Mouse (Mus musculus): Measurements from ENCODE around the gene Afmid. TPM values are rescaled to one million over a fixed set of nuclear protein-coding genes. Genes with fewer than 3 reads are reported as not detected.

Afmid gene
- polyA plus RNA-seq, 1 experiment from 2014 or later, result 4.1 TPM

DNA sequence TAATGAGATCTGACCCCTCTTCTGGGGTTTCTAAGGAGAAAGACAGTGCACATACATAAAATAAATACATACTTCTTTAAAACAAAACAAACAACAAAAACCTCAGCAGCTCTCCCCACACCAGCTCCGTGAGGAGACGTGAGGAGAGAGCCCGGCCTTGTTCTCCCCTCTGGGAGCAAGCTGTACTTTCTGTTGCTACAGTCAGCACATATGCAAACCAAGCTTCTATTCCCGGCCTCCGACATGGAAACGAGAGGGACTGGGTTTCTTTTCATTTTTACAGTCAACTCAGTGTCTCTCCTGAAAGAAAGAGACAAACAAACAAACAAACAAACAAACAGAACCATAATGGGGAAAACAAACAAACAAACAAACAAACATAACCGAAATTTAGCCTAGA is 25.7 kb upstream of the Afmid start:
- Histone ChIP-seq H3K4me1 (ENCODE audit: control insufficient read depth, insufficient read depth, low read length) (no peaks in the 10 kb centered on the region), H3K9me3 (ENCODE audit: control insufficient read depth, low read length) (no peaks in the 10 kb centered on the region), H3K4me2 (ENCODE audit: low read length) (no peak overlapping the region), H3K36me3 (ENCODE audit: control insufficient read depth, insufficient read depth, low read length) (no peaks in the 10 kb centered on the region), H3K4me3 (replicated peaks; ENCODE audit: low read depth, low read length) (no peak overlapping the region), H3K9ac (replicated peaks; ENCODE audit: low read length) (no peak overlapping the region), H3K27me3 (ENCODE audit: control insufficient read depth, insufficient read depth, low read length) (no peaks in the 10 kb centered on the region), H3K27ac (replicated peaks; ENCODE audit: low read depth, low read length) (no peak overlapping the region)
- ATAC-seq (ENCODE audit: low FRiP score, low TSS enrichment), result no peak
- no peak for DNase-seq
- WGBS, result 84% methylated on average over 7 of the region's 7 CpGs

DNA sequence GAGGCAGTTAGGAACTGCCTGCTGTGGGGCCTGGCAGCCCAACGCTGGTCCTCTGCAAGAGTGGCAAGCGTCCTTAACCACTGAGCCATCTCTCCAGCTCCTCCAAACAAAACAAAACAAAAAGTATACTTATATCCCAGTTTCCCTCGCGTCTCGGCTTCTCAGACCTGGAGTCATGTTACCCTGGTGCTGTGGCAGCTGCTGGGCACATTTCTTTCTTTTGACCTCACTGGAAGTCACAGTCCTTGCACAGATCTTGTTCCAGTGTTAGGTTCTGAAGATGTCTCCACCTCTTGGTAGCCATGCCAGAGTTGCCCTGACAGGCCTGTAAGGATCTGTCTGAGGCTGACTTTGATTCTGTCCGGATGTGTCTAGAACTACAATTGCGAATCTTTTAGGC is 24.1 kb upstream of the Afmid start:
- Histone ChIP-seq H3K9me3 (ENCODE audit: control insufficient read depth, low read length) (no peaks in the 10 kb centered on the region), H3K27me3 (ENCODE audit: control insufficient read depth, insufficient read depth, low read length) (no peaks in the 10 kb centered on the region), H3K27ac (replicated peaks; ENCODE audit: low read depth, low read length) (no peak overlapping the region), H3K4me2 (ENCODE audit: low read length) (no peak overlapping the region), H3K9ac (replicated peaks; ENCODE audit: low read length) (no peak overlapping the region), H3K36me3 (ENCODE audit: control insufficient read depth, insufficient read depth, low read length) (no peaks in the 10 kb centered on the region), H3K4me3 (replicated peaks; ENCODE audit: low read depth, low read length) (no peak overlapping the region), H3K4me1 (ENCODE audit: control insufficient read depth, insufficient read depth, low read length) (no peaks in the 10 kb centered on the region)
- ATAC-seq (ENCODE audit: low FRiP score, low TSS enrichment), result no peak
- 82% methylated on average over 7 of the region's 7 CpGs for WGBS
- no peak for DNase-seq

DNA sequence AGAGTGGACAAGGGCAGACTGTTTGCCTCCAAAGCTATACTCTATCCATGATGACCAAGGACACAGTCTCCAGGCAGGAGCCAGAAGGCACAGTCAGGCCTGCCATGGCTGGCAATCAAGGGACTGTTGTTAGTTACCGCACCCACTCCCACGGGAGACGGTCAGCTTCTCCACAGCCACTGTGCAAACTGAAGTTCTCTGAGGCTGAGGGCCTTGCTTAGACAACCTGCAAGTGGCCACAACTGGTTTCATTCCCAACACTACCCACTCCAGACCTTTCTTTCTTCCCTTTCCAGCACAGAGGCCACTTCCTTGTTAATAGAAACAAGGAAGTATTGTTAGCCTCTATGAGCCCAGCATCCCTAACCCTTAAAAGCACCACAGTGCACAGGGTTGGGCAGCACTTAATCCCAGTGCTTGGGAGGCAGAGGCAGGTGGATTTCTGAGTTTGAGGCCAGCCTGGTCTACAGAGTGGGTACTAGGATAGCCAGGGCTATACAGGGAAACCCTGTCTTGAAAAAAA is 22.5 kb upstream of the Afmid start:
- H3K27me3 ChIP-seq (ENCODE audit: control insufficient read depth, insufficient read depth, low read length), result no peaks in the 10 kb centered on the region
- no peak overlapping the region for H3K9ac ChIP-seq (replicated peaks; ENCODE audit: low read length)
- H3K4me1 ChIP-seq (ENCODE audit: control insufficient read depth, insufficient read depth, low read length), result no peaks in the 10 kb centered on the region
- no peak for ATAC-seq (ENCODE audit: low FRiP score, low TSS enrichment)
- H3K4me2 ChIP-seq (ENCODE audit: low read length), result no peak overlapping the region
- H3K4me3 ChIP-seq (replicated peaks; ENCODE audit: low read depth, low read length), result no peak overlapping the region
- no peak overlapping the region for H3K27ac ChIP-seq (replicated peaks; ENCODE audit: low read depth, low read length)
- DNase-seq, result no peak
- no peaks in the 10 kb centered on the region for H3K9me3 ChIP-seq (ENCODE audit: control insufficient read depth, low read length)
- 91% methylated on average over 3 of the region's 3 CpGs for WGBS
- no peaks in the 10 kb centered on the region for H3K36me3 ChIP-seq (ENCODE audit: control insufficient read depth, insufficient read depth, low read length)

DNA sequence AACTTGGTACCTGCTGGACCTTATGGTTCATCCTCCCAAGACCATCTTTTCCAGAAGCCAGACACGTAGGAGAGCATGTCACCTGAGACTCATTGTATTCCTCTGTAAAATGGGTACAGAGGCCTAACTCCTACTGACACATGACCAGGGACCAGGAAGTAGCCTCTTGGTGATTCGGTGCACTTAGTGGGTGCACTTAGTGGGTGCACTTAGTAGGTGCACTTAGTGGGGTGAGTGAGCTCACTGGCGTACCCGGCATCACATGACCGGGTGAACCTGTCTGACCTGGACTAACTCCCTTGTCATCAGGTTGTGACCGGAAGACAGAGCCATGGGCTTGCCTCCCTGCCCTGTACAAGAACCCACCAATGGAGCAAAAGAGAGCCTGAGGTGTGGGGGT is 18.9 kb upstream of the Afmid start:
- H3K9me3 ChIP-seq (ENCODE audit: control insufficient read depth, low read length), result no peaks in the 10 kb centered on the region
- ATAC-seq (ENCODE audit: low FRiP score, low TSS enrichment) (no peak), DNase-seq (no peak)
- no peak overlapping the region for H3K27ac ChIP-seq (replicated peaks; ENCODE audit: low read depth, low read length)
- no peaks in the 10 kb centered on the region for H3K36me3 ChIP-seq (ENCODE audit: control insufficient read depth, insufficient read depth, low read length)
- peaks cover 15% of the 10 kb centered on the region for H3K4me1 ChIP-seq (ENCODE audit: control insufficient read depth, insufficient read depth, low read length)
- H3K4me2 ChIP-seq (ENCODE audit: low read length), result no peak overlapping the region
- H3K27me3 ChIP-seq (ENCODE audit: control insufficient read depth, insufficient read depth, low read length), result peaks cover 8% of the 10 kb centered on the region; the same call in 1 of the 2 replicates
- no peak overlapping the region for H3K9ac ChIP-seq (replicated peaks; ENCODE audit: low read length)
- WGBS, result 95% methylated on average over 6 of the region's 6 CpGs
- no peak overlapping the region for H3K4me3 ChIP-seq (replicated peaks; ENCODE audit: low read depth, low read length)

DNA sequence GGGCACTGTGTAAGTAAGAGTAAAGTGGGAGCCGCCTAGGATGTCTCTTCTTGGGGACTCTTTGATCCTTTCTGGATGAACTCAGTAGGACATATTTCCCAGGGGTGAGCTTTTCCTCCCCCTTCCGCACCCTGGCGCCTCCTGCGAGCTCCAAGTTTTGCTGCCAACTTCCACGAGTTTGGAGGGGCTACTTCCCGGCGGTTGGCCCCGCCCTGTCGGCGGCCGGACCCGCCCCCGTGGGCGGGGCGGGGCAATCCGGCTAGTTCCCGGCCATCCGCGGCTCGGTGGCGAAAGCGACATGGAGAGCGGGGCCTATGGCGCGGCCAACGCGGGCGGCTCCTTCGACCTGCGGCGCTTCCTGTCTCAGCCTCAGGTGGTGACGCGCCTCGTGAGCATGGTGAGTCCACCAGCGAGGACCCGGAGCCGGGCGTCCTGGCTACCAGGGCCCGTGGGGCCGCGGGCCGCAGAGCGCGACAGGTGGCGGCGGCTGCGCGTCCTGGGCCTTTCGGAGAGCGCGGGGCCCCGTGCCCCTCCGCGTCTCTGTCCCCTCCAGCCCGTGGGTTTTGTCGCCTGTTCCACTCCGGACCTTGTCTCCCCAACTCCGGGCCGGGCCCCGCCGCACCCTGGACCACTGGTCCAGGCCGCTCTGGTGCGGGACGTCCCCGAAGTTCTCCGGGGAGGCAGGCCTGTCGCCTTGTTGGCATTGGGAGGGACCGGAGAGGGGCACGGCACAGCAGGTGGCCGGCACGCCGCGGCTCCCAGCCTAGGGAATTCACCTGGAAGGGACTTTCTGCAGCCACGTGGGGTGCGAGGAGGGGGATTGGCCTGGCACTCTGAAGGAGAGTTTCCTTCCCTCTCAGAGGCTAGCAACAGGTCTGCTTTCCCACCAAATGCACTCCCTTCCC is 16.1 kb upstream of the Afmid start, which contains the start of the genes Gm20708 and Syngr2:
TSS of gene Gm20708 (plus strand) at position 262 of the 905 bp plus-strand sequence.
TSS of gene Syngr2 (plus strand) at position 262 of the 905 bp plus-strand sequence.
- Histone ChIP-seq H3K36me3 (ENCODE audit: control insufficient read depth, insufficient read depth, low read length) (no peaks in the 10 kb centered on the region), H3K4me3 (replicated peaks; ENCODE audit: low read depth, low read length) (peak within 1 kb of the TSS; percentile 51), H3K9me3 (ENCODE audit: control insufficient read depth, low read length) (no peaks in the 10 kb centered on the region), H3K4me2 (ENCODE audit: low read length) (peak within 1 kb of the TSS; percentile 82), H3K9ac (replicated peaks; ENCODE audit: low read length) (peak within 1 kb of the TSS; percentile 42), H3K27ac (replicated peaks; ENCODE audit: low read depth, low read length) (no peak within 1 kb of the TSS), H3K4me1 (ENCODE audit: control insufficient read depth, insufficient read depth, low read length) (peaks cover 15% of the 10 kb centered on the region), H3K27me3 (ENCODE audit: control insufficient read depth, insufficient read depth, low read length) (peaks cover 8% of the 10 kb centered on the region; the same call in 1 of the 2 replicates)
- DNase-seq (peak; percentile 84), ATAC-seq (ENCODE audit: low FRiP score, low TSS enrichment) (peak; percentile 50; the same call in 1 of the 2 replicates)
- under 1% methylated on average over 75 of the region's 75 CpGs for WGBS

DNA sequence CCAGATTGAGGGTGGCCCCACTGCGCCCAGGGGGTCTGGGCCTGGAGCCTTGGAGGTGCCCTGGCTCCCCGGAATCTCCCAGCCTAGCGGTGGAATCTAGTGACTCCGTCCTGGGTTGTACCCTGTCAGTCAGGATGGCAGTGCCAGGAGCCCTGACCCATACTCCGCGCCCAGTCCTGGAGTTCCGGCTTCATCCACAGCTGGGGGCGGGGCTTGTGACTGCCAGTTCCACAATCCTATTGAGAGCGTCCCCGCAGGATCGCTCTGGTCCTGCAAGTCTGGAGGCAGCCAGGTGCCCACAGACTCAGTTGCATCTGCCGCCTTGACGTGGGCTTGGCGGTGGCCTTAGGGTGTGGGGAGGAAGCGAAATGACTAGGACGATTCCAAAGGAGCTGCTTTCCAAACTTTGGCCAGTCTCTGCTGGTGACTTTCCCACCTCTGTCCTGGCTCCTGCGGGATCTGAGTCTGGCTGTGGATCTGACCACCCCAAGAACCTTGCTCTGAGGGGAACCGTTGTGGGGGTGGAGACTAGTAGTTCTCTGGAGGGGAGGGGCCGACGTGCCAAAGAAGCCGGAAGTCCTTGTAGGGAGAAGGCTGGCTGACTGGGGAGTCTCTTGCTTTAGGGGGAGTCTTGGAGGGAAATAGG is 15.2 kb upstream of the Afmid start:
- H3K9me3 ChIP-seq (ENCODE audit: control insufficient read depth, low read length), result no peaks in the 10 kb centered on the region
- H3K4me2 ChIP-seq (ENCODE audit: low read length), result peak overlapping the region; percentile 82

DNA sequence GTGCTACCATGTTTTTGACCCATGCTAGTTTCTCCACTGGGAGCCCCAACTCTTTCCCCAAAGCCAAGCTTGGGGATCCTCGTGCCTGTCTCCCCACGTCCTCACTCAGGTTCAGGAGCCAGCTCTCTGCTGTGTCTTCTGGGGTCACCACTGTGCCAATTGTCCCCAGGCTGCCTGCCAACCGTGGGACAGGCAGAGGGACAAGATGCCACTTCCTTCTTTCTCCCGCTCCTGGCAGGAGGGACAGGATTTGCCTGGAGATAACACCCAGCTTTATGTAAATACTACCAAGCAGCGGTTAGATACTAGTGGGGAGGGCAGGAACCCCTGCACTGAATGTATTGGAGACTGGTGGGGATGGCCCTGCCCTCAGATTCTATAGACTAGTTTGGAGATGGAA is 11.9 kb upstream of the Afmid start:
- Histone ChIP-seq H3K4me2 (ENCODE audit: low read length) (no peak overlapping the region), H3K4me1 (ENCODE audit: control insufficient read depth, insufficient read depth, low read length) (peaks cover 15% of the 10 kb centered on the region), H3K9me3 (ENCODE audit: control insufficient read depth, low read length) (no peaks in the 10 kb centered on the region), H3K9ac (replicated peaks; ENCODE audit: low read length) (no peak overlapping the region), H3K36me3 (ENCODE audit: control insufficient read depth, insufficient read depth, low read length) (no peaks in the 10 kb centered on the region; the same call in 1 of the 2 replicates), H3K27ac (replicated peaks; ENCODE audit: low read depth, low read length) (0 out of 2 replicates have a peak overlapping the region, but pooled peaks have one; percentile 1), H3K4me3 (replicated peaks; ENCODE audit: low read depth, low read length) (no peak overlapping the region), H3K27me3 (ENCODE audit: control insufficient read depth, insufficient read depth, low read length) (peaks cover 8% of the 10 kb centered on the region; the same call in 1 of the 2 replicates)
- no peak for ATAC-seq (ENCODE audit: low FRiP score, low TSS enrichment)
- no peak for DNase-seq
- 81% methylated on average over 5 of the region's 5 CpGs for WGBS

More for the DNA sequence above, 15.2 kb upstream of the Afmid start:
- H3K9ac ChIP-seq (replicated peaks; ENCODE audit: low read length), result peak overlapping the region; percentile 36; the same call in 1 of the 2 replicates
- H3K27ac ChIP-seq (replicated peaks; ENCODE audit: low read depth, low read length), result no peak overlapping the region
- peaks cover 8% of the 10 kb centered on the region; the same call in 1 of the 2 replicates for H3K27me3 ChIP-seq (ENCODE audit: control insufficient read depth, insufficient read depth, low read length)
- under 1% methylated on average over 21 of the region's 21 CpGs for WGBS
- peaks cover 15% of the 10 kb centered on the region for H3K4me1 ChIP-seq (ENCODE audit: control insufficient read depth, insufficient read depth, low read length)
- no peaks in the 10 kb centered on the region for H3K36me3 ChIP-seq (ENCODE audit: control insufficient read depth, insufficient read depth, low read length)
- DNase-seq, result peak; percentile 84
- peak; percentile 57 for ATAC-seq (ENCODE audit: low FRiP score, low TSS enrichment)
- peak overlapping the region; percentile 51 for H3K4me3 ChIP-seq (replicated peaks; ENCODE audit: low read depth, low read length)

DNA sequence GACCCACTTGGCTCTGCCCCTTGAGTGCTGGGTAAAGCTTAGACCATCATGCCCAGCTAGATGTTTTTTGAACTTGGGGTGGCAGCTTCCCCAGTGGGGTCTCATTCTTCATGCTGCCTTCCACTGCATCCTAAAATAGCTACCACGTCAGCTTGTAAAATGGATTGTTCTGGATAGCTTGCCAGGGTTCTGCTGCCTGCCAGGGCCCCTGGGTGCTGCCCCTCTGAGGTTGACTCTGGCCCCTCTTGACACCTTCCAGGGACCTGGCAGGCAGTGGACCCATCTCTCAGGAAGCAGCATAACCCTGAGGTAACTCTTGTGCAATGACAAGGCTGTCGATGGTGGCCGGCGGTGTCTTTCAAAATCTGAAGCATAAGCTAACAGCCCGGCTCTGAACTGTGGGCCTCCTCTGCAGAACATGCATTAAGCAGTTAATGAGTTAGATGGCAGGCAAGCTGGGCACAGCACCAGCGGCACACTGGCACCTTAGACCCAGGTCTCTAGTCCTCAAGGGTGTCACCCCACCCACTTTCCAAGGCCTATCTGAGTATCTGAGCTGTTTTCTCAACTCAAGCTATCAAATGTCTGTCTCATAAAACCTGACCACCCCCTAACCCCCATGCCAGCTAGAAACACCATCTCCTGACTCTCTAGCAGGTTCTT is 10.9 kb upstream of the Afmid start:
- ATAC-seq (ENCODE audit: low FRiP score, low TSS enrichment), result no peak
- no peak for DNase-seq
- WGBS, result 96% methylated on average over 6 of the region's 6 CpGs
- H3K27me3 ChIP-seq (ENCODE audit: control insufficient read depth, insufficient read depth, low read length), result peaks cover 6% of the 10 kb centered on the region; the same call in 1 of the 2 replicates
- H3K4me2 ChIP-seq (ENCODE audit: low read length), result no peak overlapping the region
- H3K27ac ChIP-seq (replicated peaks; ENCODE audit: low read depth, low read length), result no peak overlapping the region
- no peak overlapping the region for H3K4me3 ChIP-seq (replicated peaks; ENCODE audit: low read depth, low read length)
- no peaks in the 10 kb centered on the region; the same call in 1 of the 2 replicates for H3K36me3 ChIP-seq (ENCODE audit: control insufficient read depth, insufficient read depth, low read length)
- H3K9ac ChIP-seq (replicated peaks; ENCODE audit: low read length), result no peak overlapping the region
- H3K9me3 ChIP-seq (ENCODE audit: control insufficient read depth, low read length), result no peaks in the 10 kb centered on the region
- H3K4me1 ChIP-seq (ENCODE audit: control insufficient read depth, insufficient read depth, low read length), result peaks cover 12% of the 10 kb centered on the region

All from midbrain, embryonic 14.5 days (tissue).